Mouse (Mus musculus) 3T3-L1 (cell line): ENCODE measurements around the gene A630023A22Rik.

Experiments
- DNase-seq: peaks from one replicate; pipeline ENCODE4 v3.0.0-alpha.2; 2015; ENCODE audit warnings: low read depth, low spot score

Gene A630023A22Rik

GRCm38 (mm10) chr14:34102601-34103000 is at the start of gene A630023A22Rik:
Gene A630023A22Rik (minus strand): TSS chr14:34102754.
- peak; percentile 56 for DNase-seq

- DNase-seq, result no peak
These were observed 49.8 kb upstream of the A630023A22Rik start, which contains the start of gene Npy4r for GRCm38 (mm10) chr14:34152342-34152741. Gene Npy4r (minus strand): TSS chr14:34152489.

GRCm38 (mm10) chr14:34142915-34143314 is 40.4 kb upstream of the A630023A22Rik start:
- DNase-seq, result peak; percentile 64

DNA sequence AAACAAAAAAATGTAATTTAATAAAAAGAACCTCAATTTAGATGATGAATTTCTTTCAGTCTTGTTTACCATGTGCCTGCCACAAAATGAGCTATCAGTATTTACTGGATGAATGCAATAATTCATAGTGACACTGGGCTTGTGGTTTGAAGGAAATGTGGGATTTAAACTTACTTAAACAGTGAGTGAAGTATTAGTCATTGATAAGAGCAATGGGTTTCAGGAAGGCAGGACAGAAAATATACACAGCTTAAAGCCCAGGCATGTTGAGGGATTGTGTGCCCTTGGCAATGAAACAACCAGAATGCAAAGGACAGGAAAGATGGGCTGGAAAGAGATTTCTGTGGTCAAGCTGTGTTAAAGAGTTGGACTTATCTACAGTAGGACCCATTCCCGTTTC is 39.8 kb upstream of the A630023A22Rik start:
- peak; percentile 68 for DNase-seq

- DNase-seq, result no peak
These were observed 37.4 kb upstream of the A630023A22Rik start for GRCm38 (mm10) chr14:34139671-34140664.

DNA sequence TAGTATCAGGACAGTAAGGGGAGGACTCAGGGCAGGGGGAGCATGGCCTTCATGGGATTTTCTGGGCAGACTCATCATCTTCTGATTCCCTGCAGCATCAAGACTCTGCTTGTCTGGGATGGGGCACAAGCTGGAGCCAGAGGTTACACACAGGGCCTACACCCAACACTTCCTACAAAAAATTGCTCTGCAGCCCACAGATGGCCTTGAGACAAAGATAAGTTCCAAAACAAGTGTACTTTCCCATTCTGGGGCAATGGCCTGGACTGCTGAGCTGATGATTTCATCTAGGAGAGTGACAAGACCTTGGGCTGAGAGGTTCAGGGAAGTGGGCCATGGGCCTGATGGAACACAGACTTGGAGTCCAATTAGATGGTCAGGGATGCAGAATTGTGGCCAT is 32.8 kb upstream of the A630023A22Rik start:
- DNase-seq, result no peak

GRCm38 (mm10) chr14:34131216-34131615 is 28.7 kb upstream of the A630023A22Rik start:
- DNase-seq, result no peak

DNA sequence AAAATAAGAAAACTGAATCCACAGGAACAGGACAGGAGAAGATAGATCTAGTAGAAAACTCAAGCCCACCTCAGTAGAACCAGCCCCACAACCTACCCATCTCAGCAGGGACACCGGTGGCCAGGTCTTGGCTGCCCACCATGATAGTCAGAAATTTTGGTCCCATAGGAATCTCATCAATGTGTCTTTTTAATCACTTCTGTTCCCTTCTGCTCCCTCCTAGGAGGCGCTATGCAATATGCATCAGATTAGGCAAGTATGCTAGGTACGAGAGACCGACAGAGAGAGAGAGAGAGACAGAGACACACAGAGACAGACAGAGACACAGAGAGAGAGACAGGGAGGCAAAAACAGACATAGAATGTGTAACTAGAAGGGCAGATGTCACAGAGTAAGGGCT is 19.1 kb upstream of the A630023A22Rik start:
- no peak for DNase-seq

DNA sequence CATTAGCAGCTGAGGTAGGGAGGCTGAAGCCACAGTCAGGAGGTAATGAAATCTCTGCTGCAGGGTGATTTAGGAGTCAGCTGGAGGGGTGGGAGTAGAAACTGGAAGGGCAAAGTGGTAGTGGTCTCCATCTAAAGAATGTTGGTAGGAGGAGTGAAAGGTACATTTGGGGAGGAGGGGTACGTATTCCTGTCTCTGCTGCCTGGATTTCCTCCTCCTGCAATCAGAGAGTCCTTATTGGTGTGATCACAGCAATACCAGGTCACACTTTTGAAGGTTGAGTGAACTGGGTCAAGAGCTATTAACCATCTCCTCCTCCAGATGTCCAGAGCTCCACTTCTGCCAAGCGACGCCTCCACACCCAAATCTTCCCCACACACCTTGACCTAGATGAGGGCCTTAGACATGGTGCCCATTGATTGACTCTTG is 18.4 kb upstream of the A630023A22Rik start:
- DNase-seq, result no peak

DNA sequence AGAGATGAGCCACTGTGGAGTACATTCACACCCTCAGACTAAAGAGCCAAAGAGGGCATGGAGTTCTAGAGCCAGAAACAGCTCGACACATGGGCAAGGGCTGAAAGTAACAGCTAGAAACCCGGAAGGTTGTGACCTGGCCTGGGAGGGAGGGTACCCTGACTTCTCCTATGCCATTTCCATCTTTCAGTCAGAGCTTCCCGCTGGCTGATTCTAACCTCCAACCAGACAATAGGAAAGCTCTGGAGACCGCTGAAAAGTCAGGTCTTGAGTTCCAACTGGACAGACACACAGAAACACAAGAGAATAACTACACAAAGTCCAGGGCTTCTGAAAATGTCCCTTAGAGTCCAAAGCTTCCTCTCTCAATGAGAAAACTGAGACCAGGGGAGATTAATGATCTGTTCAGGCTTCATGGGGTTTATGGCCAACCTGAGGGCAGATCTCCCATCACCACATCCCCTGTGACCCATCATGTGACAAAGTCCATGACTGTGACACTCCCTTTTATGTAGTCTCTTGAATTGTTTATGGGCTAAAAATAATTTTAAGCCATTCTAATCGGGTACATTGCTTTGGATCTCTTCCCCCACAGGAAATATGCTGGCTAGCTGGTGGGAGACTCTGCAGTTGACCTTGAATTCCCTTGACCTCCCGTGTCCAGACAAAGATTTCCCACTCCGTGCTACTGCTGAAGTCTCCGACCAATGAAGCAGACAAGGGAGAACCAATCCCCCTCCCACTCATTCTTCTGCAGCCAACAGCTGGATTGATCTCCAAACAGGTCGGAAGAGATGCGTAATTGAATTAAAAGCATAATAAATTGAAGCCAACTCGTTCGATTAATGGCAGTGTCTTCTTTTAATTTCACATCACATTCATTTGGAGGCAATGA is 17.7 kb upstream of the A630023A22Rik start:
- DNase-seq, result no peak

DNA sequence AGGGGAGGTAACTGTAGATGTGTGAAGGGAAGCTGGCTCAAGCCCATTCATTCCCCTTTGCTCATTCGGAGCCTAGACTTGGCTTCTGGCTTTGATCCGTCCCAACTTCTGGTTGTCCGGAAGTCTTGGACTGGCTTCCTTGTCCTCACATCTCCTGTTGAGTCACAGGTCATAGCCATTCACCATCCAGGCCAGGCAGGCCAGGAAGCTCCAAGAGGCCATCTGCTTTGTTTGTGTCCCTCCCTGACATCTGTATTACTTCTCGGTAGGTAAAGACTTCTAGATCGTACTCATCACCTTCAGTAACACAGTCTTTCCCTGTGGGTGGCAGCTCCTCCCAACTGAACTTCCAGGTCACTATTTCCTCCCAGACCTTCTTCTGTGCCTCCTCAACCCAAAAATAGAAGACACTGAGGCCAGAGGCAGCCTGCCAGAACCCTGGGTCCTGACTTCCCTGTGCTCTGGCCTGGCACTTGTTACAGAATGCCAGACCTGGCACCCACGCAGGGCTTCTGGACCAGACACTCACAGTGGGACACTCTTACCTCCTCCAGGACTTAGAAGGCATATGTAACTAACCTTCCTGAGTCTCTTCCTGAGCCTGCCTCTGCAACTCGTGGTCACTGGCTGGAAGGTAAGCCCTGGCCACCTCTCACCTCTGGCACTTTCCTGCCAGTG is 16.6 kb upstream of the A630023A22Rik start:
- no peak for DNase-seq

- DNase-seq, result no peak
These were observed 11.8 kb upstream of the A630023A22Rik start for GRCm38 (mm10) chr14:34114311-34114710.

DNA sequence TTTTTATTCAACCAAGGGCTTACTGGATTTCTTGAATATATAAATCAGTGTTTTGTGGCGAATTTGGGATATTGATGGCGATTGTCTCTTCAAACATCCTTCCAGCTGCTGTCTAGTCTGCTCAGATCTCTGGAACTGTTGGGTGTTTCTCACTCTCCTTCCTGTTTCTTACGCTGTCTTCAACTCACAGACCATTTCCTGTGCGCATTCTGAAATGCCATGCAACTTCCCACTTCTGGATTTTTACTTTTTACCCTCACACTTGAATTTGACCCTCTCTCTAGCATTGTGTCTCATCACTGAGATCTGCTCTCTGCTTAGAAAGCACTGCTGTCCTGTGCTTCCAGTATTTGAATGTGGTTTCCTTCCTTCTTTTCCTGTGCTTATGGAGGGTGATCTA is 5.0 kb upstream of the A630023A22Rik start:
- DNase-seq, result no peak

DNA sequence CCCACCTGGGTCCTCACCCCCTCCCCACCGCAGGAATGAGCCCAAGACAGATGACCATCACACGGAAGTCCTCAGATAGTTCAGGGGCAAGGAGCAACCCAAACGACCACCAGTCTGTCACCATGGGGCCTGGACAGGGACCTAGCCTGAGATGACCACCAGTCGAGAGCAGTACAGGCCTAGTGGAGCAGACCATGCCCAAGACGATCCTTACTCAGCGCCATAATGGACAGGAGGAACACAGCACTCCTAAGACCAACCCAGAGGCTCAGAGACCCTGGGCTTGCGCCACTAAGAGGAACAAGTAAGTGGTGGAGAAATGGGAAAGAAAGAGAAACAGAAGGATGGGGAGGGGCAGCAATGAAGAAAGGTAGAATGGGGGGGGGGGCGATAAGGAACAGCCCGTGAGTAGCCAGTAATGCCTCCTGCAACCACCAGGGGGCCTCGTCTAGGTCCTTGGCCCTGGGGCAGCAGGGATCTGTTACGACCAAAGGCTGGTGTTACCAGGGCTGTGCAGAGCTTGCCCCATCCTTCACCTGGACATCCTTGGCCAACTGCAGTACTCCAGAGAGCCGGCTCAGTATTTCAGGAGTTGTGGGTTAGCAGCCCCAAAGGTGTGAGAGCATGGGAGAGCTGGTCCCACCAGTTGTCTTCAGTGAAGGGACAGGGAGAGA is 4.0 kb upstream of the A630023A22Rik start:
- peak; percentile 50 for DNase-seq

- DNase-seq, result peak; percentile 87
These were observed 2.3 kb upstream of the A630023A22Rik start for GRCm38 (mm10) chr14:34104892-34105291.

DNA sequence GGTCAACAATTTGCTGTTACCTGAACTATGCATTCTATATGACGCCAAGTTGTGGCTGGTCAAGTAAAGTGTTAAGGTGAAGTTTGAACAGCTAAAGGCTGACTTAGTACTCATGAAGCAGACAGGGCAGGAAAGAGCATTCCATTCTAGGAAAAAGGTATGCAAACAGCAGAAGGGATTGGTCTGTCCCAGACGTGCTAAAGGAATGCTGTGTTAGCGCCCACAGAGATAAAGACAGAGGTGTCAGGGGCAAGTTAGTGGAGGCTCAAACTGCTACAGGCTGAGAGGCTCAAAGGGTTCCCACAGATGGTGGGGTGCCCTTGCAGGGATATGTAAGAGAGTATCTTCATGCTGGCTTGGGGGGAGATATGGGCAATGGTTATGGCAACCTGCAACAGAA is 1.3 kb upstream of the A630023A22Rik start:
- DNase-seq, result peak; percentile 26

DNA sequence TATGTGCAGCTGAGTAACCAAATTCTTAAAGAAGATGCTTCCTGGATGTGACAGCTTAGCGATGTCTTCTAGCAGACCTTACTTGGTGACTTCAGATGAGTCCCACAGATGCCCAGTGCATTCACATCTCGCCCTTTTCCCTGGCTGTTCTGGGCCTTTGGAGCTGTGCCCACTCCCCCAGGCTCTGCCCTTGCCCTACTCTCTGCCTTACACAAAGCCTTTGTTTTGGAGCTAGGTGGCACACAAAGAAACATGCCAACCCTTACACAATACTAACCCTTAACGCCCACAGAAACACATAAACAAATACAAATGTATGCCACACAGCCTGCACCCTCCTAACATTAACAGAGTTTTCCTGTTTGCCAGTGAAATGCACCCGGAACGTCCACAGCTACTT is 6.4 kb downstream of the A630023A22Rik start:
- DNase-seq, result no peak

DNA sequence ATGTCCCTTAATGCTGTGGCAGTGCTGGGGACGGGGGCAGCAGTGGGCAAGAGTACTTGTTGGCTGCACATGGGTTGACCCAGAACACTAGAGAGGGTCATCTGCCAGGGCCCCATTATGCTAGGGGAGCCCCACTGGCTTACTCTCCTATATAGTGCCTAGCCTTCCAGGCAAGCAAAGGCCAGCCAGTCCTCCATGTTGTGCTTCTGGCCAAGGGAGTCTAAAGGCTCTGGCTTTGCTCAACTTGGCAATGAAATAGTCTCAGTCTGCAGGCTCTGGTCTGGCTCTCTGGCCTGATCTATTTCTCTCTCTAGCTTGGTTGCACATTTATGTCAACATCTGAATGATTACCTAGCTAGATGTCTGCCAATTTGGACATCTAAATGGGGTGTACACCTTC is 9.7 kb downstream of the A630023A22Rik start:
- no peak for DNase-seq

DNA sequence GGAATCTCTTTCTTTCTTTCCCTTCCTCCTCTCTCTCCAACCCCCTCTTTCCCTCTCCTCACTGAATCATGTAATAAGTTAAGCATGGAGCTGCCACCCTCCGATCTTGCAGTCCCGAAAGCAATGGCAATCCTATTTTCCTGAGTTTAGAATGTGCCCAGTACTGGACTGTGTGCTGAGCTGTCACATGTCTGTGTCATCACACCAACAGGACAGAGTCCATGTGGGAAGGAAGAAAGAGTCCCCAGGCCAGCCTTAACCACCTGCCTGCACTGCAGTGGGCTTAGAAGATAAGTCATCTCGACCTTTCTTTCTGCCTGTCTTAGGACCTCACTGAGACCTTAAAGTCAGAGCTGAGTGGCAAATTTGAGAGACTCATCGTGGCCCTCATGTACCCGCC is 11.1 kb downstream of the A630023A22Rik start:
- no peak for DNase-seq

DNA sequence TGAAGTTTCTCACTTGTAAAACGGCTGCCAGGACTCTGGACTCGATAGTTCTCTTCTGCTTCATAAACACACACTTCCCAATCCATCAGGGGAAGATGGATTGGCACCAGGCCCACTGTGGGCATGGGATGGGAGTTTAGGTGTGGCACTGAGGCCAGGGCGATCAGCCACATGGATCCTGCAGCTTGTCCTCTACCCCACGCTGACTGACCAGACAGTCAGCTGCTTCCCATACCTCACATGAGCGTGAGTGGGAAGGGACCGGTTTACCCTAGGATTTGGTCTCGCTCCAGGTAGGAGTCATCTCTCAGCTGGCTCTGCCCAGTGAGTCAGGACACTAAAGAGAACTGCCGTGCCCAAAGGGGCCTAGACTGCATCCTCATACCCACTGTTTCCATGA is 12.8 kb downstream of the A630023A22Rik start:
- peak; percentile 66 for DNase-seq

GRCm38 (mm10) chr14:34087856-34088398 is 14.6 kb downstream of the A630023A22Rik start:
- DNase-seq, result peak; percentile 76
